Mouse (Mus musculus) ES-Bruce4 (cell line): ENCODE results near the gene Gm11596.
"Not testable (repeated sequence)": the region's sequence is repeated elsewhere in the genome, so short reads cannot be mapped to it uniquely, and the experiment has no call there.

Experiments used
- CTCF ChIP-seq: IDR thresholded peaks from one replicate; pipeline ENCODE4 v1.8.1; 2011; ENCODE audit warnings: low read depth, low read length
- POLR2A ChIP-seq: IDR thresholded peaks from one replicate; pipeline ENCODE4 v1.8.1; 2011; ENCODE audit warnings: low read length; ENCODE audit not compliant: insufficient read depth

- TF ChIP-seq CTCF, POLR2A: not testable (repeated sequence)
These were observed 8.4 kb downstream of the Gm11596 start, which contains the start of gene Krtap4-9 for GRCm38 (mm10) chr11:99784900-99785299.
